Mouse (Mus musculus): ENCODE measurements around the gene Wsb1.
A peak's percentile ranks its signal among the peaks of the same experiment; 100 is the strongest.
"Not testable (repeated sequence)": the region's sequence is repeated elsewhere in the genome, so short reads cannot be mapped to it uniquely, and the experiment has no call there.

The Wsb1 gene

DNA sequence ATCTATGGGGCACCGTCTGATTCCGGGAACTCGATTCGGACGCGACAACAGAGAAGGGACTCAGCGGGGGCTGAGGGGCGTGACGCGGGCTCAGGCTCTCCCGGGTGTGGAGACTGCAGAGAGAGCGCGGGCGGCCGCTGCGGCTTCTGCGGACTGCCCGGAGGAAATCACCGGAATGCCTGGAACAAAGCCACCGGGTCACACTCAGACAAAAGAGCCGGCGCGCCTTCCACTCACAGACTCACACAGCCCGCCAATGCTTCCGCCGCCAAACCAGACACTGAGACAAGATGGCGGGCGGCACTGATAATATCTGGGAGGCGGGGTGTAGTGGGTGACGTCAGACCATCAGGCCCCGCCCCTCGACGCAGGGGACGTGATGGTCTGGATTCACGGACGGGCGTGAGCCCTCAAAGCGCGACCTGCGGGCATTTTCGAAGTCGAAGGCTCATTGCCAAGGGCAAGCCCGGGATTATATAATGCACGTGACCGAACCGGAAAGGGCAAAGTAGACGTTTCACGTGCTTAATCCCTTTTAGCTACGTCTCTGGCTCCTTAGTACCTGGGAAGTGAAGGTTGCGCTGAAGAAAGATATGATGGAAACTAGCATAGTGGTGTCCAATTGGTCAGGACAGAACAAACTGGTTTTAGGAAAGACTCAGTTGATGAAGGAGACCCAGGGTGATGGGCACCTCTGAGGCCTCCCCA lies at the start of gene Wsb1:
Wsb1 (minus strand) TSS at position 281 of the 708 bp plus-strand sequence.
- DNase-seq (ENCODE audit: low spot score) = peak; percentile 91

DNA sequence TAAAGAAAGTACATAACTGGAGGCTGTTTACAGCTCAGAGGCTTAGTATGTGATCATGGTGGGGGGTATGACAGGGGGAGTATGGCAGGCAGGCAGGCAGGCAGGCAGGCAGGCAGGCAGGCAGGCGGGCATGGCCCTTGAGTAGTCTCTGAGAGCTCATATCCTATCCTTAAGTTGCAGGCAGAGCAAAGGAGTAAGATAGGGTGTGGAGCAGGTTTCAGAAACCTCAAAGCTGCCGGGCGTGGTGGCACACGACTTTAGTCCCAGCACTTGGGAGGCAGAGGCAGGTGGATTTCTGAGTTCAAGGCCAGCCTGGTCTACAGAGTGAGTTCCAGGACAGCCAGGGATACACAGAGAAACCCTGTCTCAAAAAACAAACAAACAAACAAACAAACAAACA lies 49.8 kb upstream of the Wsb1 start:
- DNase-seq (ENCODE audit: low spot score) = not testable (repeated sequence)

DNA sequence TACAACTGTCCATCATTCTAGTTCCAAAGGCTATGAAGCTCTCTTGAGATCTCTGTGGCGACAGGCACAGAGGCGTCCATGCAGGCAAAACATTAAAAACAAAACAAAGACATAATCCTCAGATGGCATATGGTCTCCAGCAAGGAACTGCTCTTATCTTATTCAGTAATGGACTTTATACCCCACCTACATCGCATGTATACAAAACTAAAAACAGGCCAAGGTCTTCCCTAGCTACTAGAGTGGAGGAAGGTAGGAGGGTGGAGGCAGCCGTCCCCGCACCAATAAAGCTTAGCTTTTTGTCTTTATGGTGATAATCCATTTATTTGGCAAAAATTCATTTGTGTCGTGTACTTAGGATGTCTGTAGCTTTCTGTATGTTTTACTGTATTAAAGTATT lies 48.6 kb upstream of the Wsb1 start:
- DNase-seq (ENCODE audit: low spot score) = no peak

DNA sequence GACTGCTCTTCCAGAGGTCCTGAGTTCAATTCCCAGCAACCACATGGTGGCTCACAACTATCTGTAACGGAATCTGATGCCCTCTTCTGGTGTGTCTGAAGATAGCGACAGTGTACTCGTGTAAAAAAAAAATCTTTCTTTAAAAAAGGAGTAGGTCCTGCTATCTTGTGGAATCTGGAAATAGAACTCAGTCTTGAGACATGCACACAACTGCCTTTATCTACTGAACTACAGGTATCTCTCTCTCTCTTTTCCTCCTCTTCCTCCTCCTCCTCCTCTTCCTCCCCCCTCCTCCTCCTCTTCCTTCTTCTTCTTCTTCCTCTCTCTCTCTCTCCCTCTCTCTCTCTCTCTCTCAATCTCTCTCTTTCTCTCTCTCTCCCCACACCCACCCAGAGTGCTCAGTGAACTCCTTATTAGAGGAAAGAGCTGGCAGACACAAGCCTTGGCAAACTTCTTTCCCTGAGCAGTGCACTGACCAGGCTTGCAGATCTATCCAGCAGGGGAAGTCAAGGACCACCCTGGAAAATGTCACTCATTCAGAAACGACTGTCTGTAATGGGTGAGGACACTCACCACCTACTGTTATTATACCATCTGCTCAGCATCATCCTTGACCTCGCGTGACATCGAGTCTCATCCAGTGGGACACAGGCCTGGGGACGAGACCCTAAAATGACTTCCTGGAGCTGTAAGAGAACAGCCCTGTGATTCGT lies 45.4 kb upstream of the Wsb1 start:
- no peak for DNase-seq (ENCODE audit: low spot score)

DNA sequence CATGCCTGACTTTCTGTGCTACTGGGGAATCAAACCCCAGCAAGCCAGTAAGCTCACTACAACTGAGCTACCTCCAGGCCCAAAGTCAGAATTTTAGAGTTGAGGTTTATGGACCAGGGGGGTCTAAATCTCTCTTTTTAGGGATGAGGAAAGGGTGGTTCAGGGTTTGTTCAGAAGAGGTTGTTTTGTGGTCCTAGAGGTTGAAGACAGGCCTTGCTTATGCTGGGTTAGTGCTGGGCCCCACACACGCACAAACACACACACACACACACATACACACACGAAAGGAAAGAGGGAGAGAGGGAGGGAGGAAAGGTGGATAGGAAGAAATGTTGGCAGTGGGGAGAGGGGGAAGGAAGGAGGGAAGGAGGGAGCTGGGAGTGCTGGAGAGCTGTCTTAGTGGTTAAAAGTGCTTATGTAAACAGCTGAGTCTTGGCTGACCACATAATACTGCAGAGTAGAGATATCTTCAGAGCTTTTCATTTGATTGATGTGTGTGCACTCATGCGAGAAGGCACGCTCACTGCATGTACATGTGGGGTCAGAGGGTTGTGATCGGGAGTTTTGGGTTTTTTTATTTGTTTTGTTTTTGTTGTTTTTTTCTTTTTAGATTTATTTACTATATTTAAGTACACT lies 42.5 kb upstream of the Wsb1 start, which contains the start of gene Gm9964:
Gm9964 (minus strand) TSS at position 51 of the 636 bp plus-strand sequence.
- DNase-seq (ENCODE audit: low spot score) = no peak

DNA sequence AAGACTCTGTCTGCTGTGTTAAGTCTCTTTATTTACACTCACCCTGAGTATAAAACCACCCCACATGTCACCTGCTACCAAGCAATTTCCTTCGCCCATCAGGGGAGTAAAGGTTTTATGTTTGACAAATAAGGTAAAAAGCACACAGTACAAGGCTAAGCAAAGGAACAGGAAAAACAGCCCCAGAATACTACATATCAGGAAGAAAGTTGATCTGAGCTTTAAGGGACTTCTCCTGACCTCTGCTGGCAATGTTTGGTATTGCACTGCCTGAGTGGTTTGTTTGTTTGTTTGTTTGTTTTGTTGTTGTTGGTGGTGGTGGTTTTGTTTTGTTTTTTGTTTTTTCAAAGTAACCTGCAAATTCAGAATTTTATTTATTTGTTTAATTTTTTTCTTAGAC lies 41.7 kb upstream of the Wsb1 start:
- no peak for DNase-seq (ENCODE audit: low spot score)

DNA sequence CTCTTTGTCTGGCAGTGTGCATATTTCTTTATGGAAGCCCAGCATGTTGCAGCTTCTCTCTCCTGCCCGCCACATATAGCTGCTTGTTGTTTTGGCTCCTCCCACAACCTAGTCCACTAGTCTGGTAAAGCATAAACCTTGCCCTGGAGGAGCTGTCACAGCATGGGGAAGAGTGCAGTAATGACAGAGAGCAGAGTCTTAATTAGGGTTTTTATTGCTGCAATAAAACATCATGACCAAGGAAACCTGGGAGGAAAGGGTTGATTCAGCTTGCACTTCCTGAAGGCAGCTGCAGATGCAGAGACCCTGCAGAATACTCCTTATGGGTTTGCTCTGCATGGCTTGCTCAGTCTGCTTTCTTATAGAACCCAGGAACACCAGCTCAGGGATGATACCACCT lies 39.5 kb upstream of the Wsb1 start:
- no peak for DNase-seq (ENCODE audit: low spot score)

DNA sequence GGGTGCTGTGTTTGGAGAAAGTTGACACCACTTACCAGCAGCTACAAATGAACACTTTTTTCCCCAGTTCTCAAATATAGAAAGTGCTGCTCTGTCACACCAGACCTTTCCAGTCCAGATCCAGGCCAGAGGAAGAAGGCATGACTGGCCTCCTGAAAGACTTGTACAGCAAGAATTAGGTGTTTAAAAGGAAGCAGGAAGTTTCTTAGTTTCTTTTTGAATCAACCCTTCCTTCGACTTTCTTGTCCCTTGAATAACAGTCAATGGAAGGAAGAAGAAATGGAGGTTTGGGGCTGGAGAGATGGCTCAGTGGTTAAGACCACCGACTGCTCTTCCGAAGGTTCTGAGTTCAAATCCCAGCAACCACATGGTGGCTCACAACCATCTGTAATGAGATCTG lies 38.6 kb upstream of the Wsb1 start:
- no peak for DNase-seq (ENCODE audit: low spot score)

DNA sequence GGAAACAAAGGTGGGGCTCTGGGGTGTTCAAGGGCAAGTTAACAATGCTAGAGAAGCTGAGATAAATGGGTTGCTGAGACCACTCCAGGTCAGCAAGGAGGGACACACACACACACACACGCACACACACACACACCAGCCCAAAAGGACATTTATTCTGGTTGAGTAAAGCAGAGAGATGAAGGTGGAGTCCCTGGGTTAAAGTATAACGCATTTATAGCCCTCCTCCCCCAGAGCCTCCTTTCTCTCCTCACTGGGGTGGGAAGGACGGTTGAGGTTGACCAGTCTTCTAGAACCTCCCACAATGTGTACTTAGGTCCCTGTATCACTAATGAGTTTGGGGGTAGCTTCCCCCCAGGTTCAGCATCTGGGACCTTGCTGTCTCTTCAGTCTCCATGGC lies 37.7 kb upstream of the Wsb1 start:
- DNase-seq (ENCODE audit: low spot score) = no peak

DNA sequence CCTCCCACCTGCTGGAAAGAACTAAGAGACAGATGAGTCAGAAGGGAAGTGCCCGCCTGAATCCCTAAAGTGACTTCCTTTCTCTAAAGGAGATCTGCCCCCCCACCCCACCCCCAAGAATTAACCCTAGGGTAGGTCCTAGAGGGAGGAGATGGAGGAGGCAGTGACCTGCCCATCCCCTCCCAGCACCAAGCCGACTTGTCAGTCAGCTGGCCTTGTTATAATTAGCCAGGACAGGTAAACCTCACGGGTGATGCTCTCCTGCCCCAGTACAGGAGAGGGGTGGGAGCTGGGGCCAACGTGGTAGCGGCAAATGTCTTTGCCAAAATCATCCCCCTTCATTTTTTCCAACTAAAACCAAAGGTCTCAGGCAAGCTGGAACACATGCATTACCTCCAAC lies 37.2 kb upstream of the Wsb1 start:
- no peak for DNase-seq (ENCODE audit: low spot score)

DNA sequence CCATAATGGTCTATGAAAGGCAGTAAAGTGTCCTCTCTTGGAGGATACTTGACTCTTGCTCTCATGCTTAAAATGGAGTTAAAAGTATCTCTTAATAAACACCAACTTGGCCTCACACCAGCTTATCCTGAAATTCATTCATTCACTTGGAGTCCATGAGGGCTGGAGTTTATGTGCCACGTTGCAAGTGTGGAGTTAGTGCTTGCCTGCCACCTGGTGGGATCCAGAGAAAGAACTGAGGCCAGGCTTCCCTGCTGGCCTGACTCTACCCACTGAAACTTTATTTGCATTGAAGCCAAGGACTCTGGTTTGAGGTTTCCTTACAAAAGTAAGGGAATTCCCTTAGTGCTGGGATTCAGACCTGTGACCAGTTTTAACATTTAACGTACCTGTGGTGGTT lies 36.0 kb upstream of the Wsb1 start:
- no peak for DNase-seq (ENCODE audit: low spot score)

DNA sequence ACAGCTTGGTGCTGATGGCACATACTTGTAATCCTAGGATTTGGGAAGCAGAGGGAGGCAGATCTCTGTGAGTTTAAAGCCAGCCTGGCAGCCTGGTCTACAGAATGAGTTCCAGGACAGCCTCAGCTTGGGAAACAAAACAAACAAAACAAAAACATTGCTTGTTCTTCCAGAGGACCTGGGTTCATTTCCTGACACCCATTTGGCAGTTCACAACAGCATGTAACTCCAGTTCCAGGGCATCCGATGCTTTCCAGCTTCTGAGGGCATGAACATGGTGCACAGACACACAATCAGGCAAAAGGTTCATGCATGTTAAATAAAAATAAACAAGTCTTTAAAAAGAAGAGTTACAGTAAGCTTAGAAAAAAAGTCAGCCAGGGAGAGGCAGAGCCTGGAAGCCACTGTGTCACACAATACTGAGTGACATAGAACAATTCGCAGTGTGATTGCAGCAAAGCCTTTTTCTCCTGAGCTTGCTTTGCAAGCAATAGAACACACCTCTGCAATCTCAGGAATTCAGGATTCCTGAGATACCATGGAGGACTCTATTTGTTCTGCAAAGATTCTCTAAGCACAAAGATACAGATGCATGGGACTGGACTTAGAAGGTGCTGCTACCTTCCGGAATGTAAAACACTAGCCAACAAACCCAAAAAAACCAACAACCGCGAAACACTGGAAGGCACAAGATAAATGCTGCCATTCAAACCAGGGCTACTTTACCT lies 34.6 kb upstream of the Wsb1 start:
- DNase-seq (ENCODE audit: low spot score) = no peak

DNA sequence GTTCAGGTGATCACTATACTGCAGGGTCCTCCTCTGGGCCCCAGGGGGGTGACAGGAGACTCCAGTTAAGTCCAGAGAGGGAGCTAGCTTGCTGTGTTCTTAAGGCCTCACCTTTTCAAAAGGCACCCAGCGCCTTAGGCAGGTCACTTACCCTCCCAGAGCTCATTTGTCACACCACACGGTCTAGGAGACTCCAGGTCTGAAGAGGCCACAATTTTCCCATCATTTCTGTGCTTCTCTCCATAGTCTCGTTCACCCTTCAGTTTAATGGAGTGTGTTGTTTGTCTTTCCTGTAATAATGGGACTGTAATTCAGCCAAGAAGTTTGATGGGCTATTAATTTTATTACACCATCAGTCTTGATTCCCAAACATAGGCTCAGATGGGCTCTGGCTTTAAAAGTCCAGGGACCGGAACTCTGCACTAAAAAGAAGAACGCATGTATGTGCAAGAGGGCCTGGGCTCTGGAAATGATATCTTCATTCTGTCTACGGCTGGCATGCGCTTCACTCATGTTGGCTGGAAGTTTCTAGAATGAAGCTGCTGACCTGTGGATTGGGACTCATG lies 33.9 kb upstream of the Wsb1 start:
- DNase-seq (ENCODE audit: low spot score) = no peak

DNA sequence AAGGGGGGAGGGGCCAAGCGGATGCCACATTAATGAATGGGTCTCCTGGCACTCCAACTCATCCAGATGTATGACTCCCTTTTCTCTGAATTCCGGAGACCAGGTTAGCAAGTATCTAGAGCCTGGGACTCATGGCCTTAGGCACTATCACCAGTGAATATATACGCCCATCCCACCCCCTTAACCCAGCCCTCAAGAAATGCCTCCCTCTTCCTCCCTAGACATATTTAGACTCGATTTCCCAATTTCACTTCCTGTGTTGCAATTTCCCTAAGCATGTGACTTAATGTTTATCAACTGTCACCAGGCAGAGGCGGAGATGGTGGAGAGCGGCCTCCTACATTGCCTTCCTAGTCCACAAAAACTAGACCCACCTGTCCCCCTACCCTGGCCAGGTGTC lies 33.0 kb upstream of the Wsb1 start:
- DNase-seq (ENCODE audit: low spot score) = peak; percentile 38

DNA sequence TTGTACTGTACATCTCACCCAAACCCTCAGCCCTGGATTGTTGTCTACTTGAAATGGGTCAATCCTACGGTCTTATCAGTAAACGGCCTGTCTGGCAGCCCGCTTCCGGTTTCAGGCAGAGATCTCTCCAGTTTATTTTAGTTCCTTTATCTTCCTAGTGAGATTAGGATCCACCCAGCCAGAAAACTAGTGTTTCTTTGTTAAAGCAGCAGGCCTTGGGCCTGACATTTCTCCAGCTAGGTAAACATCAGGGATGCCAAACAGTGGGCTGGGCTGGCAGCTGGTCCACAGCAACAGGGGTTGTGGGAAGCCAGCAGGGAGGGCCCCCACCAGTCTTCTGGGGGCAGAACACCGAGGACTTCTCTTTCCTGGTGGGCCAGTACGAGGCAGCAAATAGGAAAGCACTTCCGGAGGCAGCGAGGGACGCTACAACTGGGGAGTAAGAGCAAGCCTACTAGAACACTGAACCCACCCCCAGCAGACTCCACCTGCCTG lies 31.9 kb upstream of the Wsb1 start:
- DNase-seq (ENCODE audit: low spot score) = no peak

DNA sequence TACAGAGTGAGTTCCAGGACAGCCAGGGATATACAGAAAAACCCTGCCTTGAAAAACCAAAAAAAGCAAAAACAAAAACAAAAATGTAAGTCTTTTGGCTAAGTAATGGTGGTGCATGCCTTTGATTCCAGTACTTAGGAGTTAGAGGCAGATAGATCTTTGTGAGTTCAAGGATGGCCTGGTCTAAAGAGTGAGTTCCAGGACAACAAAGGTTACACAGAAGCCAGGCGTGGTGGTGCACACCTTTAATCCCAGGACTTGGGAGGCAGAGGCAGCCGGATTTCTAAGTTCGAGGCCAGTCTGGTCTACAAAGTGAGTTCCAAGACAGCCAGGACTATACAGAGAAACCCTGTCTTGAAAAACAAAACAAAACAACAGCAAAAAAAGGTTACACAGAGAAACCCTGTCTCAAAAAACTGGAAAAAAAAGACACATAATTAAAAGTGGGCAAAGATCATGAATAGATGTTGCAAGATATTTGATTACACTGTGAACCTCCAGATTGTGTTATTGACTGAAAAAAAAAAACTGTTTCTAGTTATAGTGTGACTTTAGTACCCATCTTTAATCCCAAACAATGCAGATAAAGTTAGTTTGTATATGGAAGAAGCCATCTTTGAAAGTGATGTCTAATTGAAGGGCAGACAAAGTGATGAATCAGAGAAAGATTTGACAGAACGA lies 29.0 kb upstream of the Wsb1 start:
- DNase-seq (ENCODE audit: low spot score) = no peak

DNA sequence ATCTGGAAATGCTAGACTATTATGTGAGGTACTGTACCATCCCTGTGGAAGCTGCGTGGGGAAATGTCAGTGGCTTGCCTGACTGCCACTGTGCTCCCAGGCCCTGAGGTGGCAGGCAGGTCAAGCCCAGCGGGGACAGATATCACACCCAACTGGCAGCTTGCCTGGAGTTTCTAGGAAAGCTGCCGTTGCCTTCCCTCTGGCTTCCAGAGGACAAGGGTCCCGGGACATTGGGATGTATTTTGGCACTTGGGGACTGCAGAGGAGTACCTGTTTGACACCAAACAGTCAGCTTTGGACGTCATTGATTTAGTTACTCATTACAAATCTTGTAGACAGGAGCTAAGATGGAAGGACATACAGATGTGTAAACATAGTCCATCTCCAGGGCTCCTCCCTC lies 26.9 kb upstream of the Wsb1 start:
- DNase-seq (ENCODE audit: low spot score) = no peak

DNA sequence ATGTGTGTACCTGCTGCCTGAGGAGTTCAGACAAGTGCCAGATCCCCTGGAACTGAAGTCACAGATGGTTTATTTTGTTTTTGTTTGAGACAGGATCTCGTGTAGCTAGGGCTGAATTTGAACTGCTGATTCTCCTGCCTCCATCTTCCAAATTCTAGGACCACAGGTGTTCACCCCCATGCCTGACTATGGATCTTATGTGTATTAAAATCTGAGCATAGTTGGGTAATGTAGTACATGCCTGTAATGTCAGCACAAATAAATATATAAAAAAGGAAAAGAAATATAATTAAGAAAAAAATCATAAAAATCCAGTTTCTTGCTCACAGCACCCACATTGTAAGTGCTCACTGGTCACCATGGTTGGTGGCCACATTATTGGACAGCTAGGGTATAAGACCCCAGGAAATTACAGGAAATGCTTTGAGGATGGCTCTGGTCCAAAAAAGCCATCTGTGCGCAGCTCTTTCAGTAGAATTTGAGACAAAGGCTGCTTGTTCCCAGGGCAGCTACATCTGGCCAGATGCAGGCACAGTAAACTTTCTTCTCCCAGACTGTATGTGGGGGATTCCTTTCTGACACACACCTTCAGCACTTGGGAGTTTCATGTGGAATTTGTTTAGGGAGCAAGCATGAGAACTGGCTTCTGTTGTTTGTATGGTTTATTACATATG lies 25.4 kb upstream of the Wsb1 start:
- DNase-seq (ENCODE audit: low spot score) = no peak

DNA sequence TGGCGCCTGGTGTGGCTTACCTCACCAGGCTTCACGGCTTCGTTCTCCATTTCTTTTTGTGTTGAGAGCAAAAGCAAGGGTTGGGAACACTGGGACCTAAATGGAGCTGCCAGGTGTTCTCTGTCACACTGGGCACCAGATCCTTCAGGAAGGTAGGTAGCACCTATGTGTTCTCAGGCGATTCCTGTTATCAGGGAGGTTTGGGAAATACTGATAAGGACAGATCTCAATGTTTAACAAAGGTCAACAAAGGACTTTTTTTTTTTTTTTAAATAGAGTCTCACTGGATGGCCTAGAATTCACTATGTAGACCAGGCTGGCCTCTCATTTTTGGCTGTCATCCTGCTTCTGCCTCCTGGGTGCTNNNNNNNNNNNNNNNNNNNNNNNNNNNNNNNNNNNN lies 19.3 kb upstream of the Wsb1 start:
- no peak for DNase-seq (ENCODE audit: low spot score)

DNA sequence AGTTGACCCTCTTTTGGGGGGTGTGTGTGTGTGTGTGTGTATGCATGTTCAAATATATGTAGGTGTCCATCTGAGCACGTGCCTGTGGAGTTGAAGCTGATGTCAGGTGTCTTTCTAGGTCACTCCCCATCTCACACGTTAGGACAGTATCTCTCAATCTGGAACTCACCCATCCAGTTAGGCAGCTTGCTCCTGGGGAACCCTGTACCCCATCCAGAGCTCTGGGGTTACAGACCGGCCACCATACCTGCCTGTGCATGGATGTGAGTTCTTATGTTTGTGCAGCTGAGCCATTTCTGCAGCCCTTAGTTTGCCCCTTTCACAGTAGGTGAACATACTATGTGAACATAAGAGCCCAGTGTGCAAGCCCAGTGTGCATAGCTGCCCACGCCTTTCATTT lies 18.6 kb upstream of the Wsb1 start:
- DNase-seq (ENCODE audit: low spot score) = no peak

DNA sequence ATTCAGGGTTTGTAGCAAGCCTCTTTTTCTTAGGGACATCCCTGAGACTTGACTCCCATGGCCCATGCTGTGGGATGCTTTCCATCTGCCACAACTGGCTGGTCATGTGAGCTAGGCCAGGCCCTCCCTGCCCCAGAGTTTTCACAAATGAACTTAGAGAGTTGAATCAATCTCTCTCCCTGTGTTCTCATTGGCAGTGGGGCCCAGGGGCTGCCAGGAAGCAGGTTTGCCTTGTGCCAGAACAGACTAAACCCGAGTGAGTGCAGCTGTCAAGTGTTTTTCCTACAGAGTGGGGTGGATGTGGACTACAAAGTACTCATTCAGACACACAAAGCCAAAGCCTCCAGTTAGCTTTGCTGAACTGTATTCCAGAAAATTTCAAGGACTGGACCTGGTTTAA lies 12.7 kb upstream of the Wsb1 start:
- DNase-seq (ENCODE audit: low spot score) = no peak

Measured in yolk sac, embryonic 10.5 days (tissue).